Mouse (Mus musculus) left cerebral cortex, adult 6 months (tissue): ENCODE measurements around the gene Mavs. TPM values are rescaled to one million over a fixed set of nuclear protein-coding genes. Genes with fewer than 3 reads are reported as not detected.

Source experiments
- long read RNA-seq, 2 experiments: library from polyadenylated mRNA; unstranded; transcript quantifications; one replicate each; pipeline ENCODE4 v2.0.0; 2019 to 2020
- polyA plus RNA-seq: library from polyadenylated mRNA; unstranded; fragments of <200 nt; fragmentation: Nextera tagmentation; gene quantifications from 2 replicates; pipeline ENCODE4 v1.2.3, GENCODE M21; 2021

The Mavs gene
- polyA plus RNA-seq, result 4.0 and 4.8 TPM in 2 replicates
- long read RNA-seq, experiment 1, transcript Mavs-202 (7 exons, 3,057 nt), result minor isoform, 6 of 52 reads
- long read RNA-seq, experiment 1, transcript Mavs-201 (7 exons, 2,867 nt), result major isoform, 22 of 52 reads
- long read RNA-seq, experiment 1, partial matches to known transcripts, result 3 of 52 reads
- long read RNA-seq, experiment 1, other reads (novel, unspliced or antisense), result 20 of 52 reads
- long read RNA-seq, experiment 2, partial matches to known transcripts, result 0 of 4 reads
- long read RNA-seq, experiment 2, other reads (novel, unspliced or antisense), result 1 of 4 reads

GRCm38 (mm10) chr2:131233307-131234126, at the start of gene Mavs:
Mavs (plus strand) TSS chr2:131234063.

GRCm38 (mm10) chr2:131186771-131187601, 46.9 kb upstream of the Mavs start, which contains the start of the genes Cdc25b and Spef1:
Cdc25b (plus strand) TSS chr2:131186949.
Spef1 (minus strand) TSS chr2:131187282.

DNA sequence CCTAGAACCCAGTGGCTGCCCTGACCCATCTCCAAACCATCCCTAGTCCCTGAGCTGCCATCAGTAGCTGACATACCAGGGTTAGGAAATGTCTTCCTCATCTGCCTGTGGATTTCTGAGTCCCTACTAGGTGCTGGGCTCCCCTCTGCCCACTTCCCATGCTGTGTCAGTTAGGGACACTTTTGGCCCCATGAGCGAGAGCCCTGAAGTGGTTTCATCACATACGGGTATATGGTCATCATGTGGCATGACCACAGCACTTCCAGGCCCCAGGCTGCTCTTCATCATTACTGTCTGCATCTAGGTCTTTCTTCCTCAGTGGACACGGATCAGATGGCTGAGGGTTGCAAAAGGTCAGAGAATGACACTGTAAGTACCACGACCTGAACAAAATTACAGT, 27.1 kb upstream of the Mavs start, which contains the start of gene Ap5s1:
Gene Ap5s1, plus strand, starts transcription at position 301 of the 400 bp plus-strand sequence.

GRCm38 (mm10) chr2:131262213-131262672, 28.4 kb downstream of the Mavs start, which contains the start of gene Pank2:
Pank2 (plus strand) TSS chr2:131262495.

Other genes with a start within 250 kb of the Mavs start
- gene Gfra4, start 191.0 kb upstream of the Mavs start, polyA plus RNA-seq, result 95.8 and 168 TPM in 2 replicates
- gene Adam33, start 170.2 kb upstream of the Mavs start, polyA plus RNA-seq, result 0.90 and 1.4 TPM in 2 replicates
- gene Siglec1, start 147.3 kb upstream of the Mavs start, polyA plus RNA-seq, result 0.06 TPM in 1 of 2 replicates, not detected in the other
- gene Hspa12b, start 106.8 kb upstream of the Mavs start, polyA plus RNA-seq, result 0.97 and 1.6 TPM in 2 replicates
- gene Gm11037, start 100.6 kb upstream of the Mavs start, polyA plus RNA-seq, result not detected in 2 replicates
- gene 1700037H04Rik, start 74.0 kb upstream of the Mavs start, polyA plus RNA-seq, result 67.9 and 147 TPM in 2 replicates
- gene Cenpb, start 54.0 kb upstream of the Mavs start, polyA plus RNA-seq, result 4.0 and 4.6 TPM in 2 replicates
- gene Cdc25b, start 47.1 kb upstream of the Mavs start, polyA plus RNA-seq, result 3.6 and 4.7 TPM in 2 replicates
- gene Spef1, start 46.8 kb upstream of the Mavs start, polyA plus RNA-seq, result 2.8 and 4.3 TPM in 2 replicates
- 29.5 and 32.4 TPM in 2 replicates for gene Ap5s1, start 27.0 kb upstream of the Mavs start, polyA plus RNA-seq
- 6.8 and 61.9 TPM in 2 replicates for gene Pank2, start 28.4 kb downstream of the Mavs start, polyA plus RNA-seq
- 19.6 and 21.2 TPM in 2 replicates for gene Rnf24, start 118.8 kb downstream of the Mavs start, polyA plus RNA-seq